Mouse (Mus musculus) gastrocnemius, postnatal 36 days (tissue): ENCODE data around the gene Sppl3. TPM values are rescaled to one million over a fixed set of nuclear protein-coding genes. Genes with fewer than 3 reads are reported as not detected.
"Not testable (repeated sequence)": the region's sequence is repeated elsewhere in the genome, so short reads cannot be mapped to it uniquely, and the experiment has no call there.

Experiments
- DNase-seq, 2 experiments: peaks; one replicate each; pipeline ENCODE4 v3.0.0; 2022
- intact Hi-C: fragments of 180-260 bp; cut with DNase I; formaldehyde crosslinking; loops from one replicate; pipeline ENCODE4 v1.15.1; 2025
- total RNA-seq, 2 experiments: library from RNA; stranded (reverse); gene quantifications; 2 replicates each; pipeline ENCODE4 v1.2.3; 2021

Gene Sppl3
- total RNA-seq, 2 experiments from 2014 or later: 19.6 to 21.3 TPM

DNA sequence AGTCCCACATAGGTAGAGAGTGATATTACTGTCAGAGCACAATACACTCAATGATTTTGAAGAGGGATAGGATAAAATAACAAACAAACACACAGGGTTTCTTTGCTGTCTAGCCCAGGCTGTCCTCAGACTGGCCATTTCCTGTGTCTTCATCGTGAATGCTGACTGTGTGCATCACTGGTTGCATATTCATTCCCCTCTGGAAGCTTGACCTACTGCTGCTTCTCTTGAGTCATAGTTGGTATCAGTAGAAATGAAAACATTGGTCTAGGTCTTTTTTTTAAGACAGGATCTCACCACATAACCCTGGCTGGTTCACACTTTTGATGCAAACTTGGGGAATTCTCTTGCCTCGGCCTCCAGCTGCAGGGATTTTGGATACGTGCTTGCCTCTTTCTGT, 58.7 kb downstream of the Sppl3 start:
- DNase-seq: no peak
- intact Hi-C loops: no loop called here

GRCm38 (mm10) chr5:115070457-115070856, 59.5 kb downstream of the Sppl3 start:
- intact Hi-C loops: no loop called here
- DNase-seq: no peak

DNA sequence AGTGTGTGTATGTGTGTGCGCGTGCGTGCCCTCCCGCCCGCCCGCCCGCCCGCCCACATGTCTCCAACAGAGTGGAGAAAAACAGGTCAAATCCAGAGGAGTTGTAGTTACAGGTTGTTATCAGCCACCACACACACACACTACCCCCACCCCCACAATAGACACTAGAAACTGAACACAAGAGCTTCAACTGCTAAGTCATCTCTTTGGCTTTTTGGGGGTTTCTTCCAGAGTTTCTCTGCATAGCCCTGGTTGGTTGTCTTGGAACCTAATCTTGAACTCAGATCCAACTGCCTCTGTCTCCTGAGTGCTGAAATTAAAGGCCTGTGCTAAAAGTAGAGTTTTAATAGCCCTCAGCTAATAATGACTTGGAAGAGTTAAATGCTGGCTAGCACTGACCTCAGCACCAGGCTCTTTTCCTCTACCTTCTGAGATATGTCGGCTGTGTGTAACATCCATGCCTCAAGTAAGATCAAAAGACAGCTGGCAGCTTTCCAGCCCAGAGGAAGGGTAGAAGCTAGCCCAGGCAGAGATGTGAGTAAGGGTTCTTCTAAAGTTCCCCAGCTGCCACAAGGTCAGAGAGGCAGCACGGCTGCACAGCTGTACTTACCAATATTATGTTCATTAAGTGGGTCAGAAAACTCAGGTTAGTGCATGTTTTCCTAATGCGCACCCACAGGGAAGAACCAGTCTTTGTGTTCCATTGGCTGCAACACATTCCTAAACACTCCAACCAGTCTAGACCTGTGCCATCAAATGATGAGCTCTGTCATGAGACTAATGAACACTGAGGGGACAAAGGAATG, 60.4 kb downstream of the Sppl3 start:
- DNase-seq: no peak
- intact Hi-C loops: no loop called here

DNA sequence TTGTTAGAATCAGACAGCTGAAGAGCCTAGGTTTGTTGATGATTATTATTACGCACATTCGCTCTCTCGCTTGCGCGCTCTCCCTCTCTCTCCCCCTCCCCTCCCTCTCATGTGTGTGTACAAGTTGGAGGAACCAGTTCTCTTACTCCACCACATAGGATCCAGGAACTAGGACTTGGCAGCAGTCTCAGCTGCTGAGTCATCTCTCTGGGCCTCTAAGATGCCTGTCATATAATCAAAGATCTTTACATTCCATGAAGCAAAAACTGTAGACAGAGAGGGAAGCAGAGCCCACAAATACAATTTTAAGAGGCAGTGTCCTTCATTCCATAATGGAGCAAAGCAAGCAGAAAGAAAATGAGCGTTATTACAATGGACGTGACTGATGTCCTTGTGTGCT, 61.2 kb downstream of the Sppl3 start:
- intact Hi-C loops: no loop called here
- no peak for DNase-seq

- DNase-seq, intact Hi-C loops: not testable (repeated sequence)
These were observed 62.4 kb downstream of the Sppl3 start for GRCm38 (mm10) chr5:115073306-115073705.

DNA sequence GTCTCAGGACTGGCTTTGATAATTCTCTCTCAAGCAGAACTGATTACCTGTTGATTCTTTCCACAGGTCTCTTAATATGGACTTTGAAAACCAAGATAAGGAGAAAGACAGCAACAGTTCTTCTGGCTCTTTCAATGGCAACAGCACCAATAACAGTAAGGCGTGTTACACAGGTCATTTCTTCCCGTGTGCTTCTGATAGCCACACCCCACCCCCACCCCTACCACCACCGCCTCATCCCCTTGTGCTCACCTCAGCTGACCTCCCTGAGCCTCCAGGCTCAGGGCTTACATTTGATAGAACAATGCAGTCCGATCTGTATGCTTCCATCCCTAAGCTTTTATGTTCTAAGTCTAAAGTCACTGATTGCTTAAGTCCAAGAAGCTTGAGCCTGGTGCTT, 63.8 kb downstream of the Sppl3 start:
- intact Hi-C loops: no loop called here
- DNase-seq: no peak

DNA sequence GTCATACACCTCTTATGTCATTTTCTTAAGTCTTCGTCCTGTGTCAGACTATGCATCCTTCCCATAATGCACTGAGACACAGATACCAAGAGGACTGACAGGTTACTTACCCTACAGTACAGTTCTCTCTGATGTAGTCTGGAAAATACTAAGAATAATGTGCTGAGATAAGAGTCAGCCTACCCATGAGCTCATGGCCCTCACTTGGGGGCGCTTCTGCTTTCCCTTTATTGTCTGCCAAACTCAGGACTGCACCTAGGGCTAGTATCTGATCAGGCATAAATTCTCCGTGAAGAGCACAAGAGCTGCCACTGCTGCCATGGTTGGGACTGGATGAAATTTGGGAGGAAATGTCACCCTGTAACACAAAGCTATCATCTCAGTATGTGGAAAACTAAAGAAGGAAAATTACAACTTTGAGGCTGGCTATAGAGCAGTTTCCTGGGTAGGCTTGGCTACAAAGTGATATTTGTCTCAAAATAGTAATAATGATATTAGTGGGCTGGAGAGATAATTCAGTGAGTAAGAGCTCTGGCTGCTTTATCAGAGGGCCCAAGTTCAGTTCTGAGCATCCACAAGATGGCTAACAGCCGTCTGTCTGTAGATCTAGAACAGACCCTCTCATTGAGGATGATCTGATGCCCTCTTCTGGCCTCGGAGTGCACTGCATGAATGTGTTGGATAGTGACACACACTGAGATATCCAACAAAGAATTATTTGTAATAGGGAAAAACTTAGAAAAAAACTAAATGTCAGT, 65.4 kb downstream of the Sppl3 start:
- DNase-seq: peak; percentile 47 to 59
- intact Hi-C loops: loop anchor here (2.0 kb wide), 1 partner anchor 96 kb away; no protein-coding TSS in a partner anchor

GRCm38 (mm10) chr5:115081636-115082035, 70.7 kb downstream of the Sppl3 start:
- intact Hi-C loops: no loop called here
- DNase-seq: no peak

- no peak for DNase-seq
- intact Hi-C loops: no loop called here
These were observed 72.6 kb downstream of the Sppl3 start for GRCm38 (mm10) chr5:115083492-115083891.

- no peak for DNase-seq
- intact Hi-C loops: no loop called here
These were observed 74.7 kb downstream of the Sppl3 start for GRCm38 (mm10) chr5:115085675-115086074.

GRCm38 (mm10) chr5:115089592-115090268, 78.8 kb downstream of the Sppl3 start:
- intact Hi-C loops: no loop called here
- DNase-seq: no peak

DNA sequence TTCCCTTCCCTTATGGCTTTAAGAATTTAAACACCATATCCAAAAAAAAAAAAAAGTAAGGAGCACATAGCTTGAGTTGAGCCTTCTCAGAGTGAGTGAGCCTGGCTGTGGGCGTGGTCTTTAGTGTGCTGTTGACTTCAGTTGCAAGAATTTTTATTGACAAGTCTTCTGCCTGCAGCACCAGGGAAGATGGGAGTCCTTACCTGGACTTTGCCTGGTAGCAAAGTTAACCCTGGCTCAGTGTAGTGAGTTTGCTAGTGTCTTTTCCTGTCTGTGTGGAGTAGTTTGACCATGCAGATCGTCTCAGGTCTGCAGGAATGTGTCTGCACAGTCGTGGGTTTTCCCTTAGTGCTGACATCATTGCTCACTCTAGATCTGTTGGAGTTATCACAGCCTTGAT, 80.1 kb downstream of the Sppl3 start:
- DNase-seq: no peak
- intact Hi-C loops: no loop called here

GRCm38 (mm10) chr5:115091776-115092175, 80.8 kb downstream of the Sppl3 start:
- intact Hi-C loops: no loop called here
- no peak for DNase-seq

- no peak for DNase-seq
These were observed 87.3 kb downstream of the Sppl3 start, which contains the start of gene Gm10401 for GRCm38 (mm10) chr5:115098195-115098594. Gene Gm10401, minus strand, starts transcription at chr5:115098295.

GRCm38 (mm10) chr5:115099530-115099929, 88.6 kb downstream of the Sppl3 start:
- intact Hi-C loops: no loop called here

More at GRCm38 (mm10) chr5:115098195-115098594, 87.3 kb downstream of the Sppl3 start, which contains the start of gene Gm10401:
- intact Hi-C loops: no loop called here

DNA sequence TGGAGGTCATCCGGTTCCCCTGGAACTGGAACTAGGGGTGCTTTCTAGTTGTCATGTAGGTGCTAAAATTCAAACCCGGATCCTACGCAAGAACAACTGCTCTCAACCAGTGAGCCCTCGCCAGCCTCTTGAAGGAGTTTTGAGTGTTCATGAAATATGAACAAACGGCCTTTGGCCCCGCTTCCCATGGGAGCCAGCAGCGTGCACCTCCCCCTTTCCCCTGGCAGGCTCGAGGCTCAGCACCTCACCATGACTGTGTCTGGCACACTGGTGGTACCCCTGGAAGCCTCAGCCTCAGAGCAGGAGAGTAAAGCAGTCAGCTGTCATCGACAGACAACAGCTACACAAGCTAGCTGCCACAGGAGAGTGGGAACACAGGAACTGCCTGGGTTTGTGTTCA, 89.1 kb downstream of the Sppl3 start:
- intact Hi-C loops: no loop called here
- no peak for DNase-seq

More at GRCm38 (mm10) chr5:115099530-115099929, 88.6 kb downstream of the Sppl3 start:
- no peak for DNase-seq

DNA sequence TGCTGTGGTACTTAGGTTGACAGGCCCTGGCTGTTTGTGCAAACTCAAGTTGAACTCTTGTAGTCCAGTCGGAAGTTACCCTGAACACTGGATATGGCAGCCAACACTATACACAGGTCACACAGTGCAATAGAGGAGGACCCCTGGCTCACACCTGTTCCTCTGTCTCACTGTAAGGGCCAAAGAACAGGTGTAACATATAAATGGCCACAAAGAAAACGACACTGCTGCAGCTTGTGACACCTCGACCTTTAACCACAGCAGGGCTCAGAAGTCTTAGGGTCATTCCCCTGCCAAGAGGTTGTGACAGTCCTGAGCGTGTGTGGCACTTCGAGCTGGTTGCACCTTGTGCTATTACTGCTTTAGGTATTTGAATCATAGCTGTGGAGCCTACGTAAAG, 89.5 kb downstream of the Sppl3 start:
- intact Hi-C loops: no loop called here
- DNase-seq: no peak

DNA sequence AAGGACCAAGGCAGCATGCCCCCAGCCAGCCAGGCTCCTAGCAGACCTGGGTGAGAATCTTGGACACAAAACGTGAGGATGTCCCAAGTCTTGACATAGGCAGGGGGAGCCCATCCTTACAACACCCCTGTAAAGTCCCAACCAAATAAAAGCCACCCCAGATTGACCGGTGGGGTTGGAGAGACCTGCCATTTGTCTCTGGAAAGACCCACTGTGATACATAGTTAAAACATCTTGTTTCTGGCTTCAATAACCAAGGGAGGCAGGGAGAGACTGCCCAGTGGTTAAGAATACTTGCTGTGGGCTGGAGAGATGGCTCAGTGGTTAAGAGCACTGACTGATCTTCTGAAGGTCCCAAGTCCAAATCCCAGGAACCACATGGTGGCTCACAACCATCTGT, 91.3 kb downstream of the Sppl3 start:
- intact Hi-C loops: no loop called here
- no peak for DNase-seq

DNA sequence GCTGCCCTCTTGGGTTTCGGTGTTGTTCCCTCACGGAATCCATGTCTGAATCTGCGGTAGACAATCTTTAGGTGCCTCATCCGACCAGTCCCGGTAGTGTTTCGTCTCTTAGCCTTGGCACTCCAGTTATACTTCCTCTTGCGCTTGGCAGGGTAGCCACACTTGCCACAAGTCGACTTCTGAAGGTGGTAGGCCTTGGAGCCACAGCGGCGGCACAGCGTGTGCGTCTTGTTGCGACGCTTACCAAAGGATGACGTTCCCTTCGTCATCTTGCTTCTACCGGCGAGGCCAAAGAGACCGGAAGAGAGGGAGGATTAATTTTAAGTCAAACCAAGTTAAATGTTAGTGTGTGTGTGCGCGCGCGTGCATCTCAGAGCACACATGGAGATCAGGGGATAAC, 92.3 kb downstream of the Sppl3 start:
- intact Hi-C loops, DNase-seq: not testable (repeated sequence)

DNA sequence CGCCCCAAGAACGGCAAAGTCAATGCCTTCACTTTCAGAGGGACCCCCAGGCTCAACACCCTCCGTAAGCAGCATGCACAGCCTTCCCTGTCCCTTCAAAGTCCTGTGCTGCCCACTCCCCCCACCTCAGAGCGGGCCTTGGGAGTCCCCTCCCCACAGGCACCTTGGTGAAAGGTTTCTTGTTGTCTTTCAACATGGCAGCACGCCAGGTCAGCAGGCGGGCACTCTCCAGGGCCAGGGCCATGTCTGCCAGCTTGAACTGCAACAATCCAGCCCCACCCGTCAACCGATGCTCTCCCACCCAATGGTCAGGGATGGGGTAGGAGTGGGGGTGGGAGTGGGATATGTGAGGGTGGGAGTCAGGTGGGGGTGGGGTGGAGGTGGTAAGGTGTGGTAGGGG, 100.2 kb downstream of the Sppl3 start:
- intact Hi-C loops: no loop called here
- no peak for DNase-seq

DNA sequence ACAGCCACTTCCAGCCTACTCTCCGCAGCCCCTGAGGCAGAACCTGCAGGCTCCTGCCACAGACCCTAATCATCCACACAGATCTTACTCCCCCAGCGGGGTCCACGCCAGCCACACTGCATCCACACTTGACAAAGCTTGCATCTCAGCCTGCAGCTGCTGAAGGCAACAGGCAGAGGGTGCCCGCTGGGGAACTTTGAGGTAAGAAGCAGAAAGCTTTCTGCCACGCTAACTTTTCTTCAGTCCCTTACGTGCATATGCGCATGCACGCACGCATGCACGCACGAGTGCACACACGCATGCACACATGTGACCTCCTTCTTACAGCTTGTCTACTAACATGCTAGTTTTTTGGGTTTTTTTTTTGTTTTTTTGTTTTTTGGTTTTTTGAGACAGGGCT, 102.3 kb downstream of the Sppl3 start:
- no peak for DNase-seq
- intact Hi-C loops: no loop called here
